Mouse (Mus musculus) gastrocnemius, adult 8-10 months (tissue): ENCODE measurements around the gene Rnf39. TPM values are rescaled to one million over a fixed set of nuclear protein-coding genes. Genes with fewer than 3 reads are reported as not detected.

Experiments used
- DNase-seq, 2 experiments: peaks; one replicate each; pipeline ENCODE4 v3.0.0; 2022; ENCODE audit warnings: low spot score in 2 of 2
- total RNA-seq, 4 experiments: library from RNA; stranded (reverse); gene quantifications; 2 replicates each; pipeline ENCODE4 v1.2.4; 2022

The Rnf39 gene
- total RNA-seq, 4 experiments from 2014 or later, result 0.18 to 1.1 (median 0.75) TPM; not detected in 1

DNA sequence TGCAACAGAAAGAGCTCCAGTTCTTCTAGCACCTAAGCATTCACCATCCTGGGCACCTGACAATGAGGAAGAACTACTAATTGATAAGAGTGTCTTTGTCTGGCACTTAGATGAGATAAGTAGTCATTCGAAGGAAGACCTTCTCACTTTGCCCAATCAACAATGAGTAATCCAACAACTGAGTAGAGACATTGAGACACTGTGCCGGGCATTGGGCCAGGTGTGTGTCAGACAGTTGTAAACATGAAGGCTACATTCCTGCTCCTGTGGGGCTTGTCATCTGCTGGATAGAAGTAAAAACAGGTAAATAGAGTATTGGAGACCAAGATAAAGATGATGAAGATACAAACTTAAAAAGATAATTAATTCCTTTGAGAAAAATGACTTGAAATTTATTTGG, 4.7 kb upstream of the Rnf39 start:
- no peak for DNase-seq

DNA sequence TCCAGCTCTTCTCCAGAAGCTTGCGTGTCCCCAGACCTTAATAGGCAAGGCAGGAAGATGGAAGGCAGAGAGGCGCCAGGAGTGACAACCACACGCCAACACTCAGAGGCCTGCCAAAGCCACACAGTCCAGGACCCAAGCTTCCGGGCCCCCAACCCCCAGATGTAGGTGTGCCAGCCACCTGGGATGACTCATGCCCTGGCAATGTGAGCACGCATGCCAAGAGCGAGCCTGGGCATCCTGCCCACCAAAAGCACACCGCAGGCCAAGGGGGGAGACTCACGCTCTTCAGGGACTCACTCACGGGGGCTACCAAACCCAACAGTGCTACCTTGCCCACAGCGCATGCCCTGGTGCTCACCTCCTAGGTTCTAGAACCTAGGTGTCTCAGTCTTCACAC, 327 bp upstream of the Rnf39 start:
- DNase-seq, result no peak

DNA sequence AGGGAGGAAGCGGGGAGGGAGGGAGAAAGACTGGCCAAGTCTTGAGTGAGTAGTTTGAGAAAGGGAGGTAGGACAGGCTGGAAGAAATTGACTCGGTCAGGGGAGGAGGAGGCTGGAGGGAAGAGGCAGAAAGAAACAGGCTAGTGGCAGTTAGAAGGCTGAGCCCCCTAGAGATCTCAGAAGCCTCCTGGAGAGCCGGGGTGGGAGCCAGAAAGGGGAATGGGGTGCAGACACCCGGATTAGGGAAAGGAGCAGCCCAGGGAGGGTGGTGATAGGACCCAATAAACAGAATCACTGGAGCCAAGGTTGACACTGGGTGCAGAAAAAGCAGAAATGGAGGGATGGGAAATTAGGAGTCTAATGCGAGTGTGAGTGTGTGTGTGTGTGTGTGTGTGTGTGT, 973 bp downstream of the Rnf39 start:
- DNase-seq, result no peak

- DNase-seq, result no peak
Observed at GRCm38 (mm10) chr17:36944121-36944775, 1.5 kb downstream of the Rnf39 start.

DNA sequence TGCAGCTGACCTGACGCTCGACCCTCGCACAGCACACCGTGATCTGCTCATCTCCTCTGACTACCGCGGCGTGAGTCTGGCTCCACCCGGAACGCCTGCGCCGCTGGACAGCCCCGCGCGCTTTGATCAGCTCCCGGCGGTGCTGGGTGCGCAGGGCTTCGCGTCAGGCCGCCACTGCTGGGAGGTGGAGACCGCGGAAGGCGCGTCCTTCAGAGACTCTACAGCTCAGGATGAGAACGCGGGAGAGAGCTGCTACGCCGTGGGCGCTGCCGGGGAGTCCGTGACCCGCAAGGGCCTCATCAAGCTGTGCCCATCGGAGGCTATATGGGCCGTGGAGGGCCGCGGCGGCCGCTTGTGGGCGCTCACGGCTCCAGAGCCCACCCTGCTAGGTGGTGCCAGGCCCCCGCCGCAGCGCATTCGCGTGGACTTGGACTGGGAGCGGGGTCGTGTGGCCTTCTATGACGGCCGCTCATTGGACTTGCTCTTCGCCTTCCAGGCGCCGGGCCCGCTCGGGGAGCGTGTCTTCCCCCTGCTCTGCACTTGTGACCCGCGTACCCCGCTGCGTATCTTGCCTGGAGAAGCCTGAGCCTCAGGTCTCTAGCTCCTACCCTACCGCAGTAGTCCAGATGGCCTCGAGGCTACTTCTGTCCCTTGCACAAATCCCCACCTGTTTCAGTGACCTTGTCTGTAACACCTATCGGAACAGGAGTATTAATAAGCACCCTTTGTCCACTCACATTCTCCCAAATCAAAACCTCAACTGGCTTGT, 4.5 kb downstream of the Rnf39 start:
- DNase-seq, result peak; percentile 23 to 28

DNA sequence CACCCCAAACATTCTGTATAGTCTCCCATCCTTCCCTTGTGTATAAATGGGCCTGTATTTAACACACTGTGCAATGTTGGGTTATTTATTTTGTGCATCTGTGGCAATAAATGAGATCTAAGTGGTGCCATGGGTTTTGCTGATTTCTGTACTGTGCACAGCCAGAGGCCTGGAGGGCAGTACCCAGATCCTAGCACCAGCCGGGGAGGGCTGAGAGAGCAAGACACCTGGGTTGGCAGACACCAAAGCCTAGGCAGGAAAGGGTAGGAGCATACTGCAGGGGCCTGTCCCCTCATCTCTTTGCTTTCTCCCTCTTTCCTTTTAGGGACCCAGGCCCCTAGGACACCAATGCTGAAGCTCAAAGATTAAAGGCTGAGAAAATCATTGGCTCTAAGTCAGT, 5.6 kb downstream of the Rnf39 start:
- no peak for DNase-seq

DNA sequence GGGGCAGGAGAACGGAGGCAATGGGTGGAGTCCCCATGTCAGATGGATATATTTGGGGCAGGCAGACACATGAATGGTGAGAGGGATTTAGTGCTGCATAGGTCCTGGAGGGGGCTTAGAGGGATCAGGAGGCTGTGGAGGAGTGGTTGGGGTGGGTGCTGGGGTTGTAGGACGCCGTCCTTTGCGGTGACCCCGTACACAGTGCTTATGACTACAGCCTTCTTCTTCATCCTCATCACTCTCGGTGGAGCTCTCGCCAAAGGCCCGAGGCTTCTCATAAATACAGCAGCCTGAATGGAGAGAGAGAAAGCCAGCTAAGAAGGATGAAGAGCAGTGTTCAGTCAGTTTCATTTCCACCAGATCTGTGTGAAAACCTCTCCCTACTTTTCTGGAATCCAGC, 6.5 kb downstream of the Rnf39 start:
- no peak for DNase-seq

GRCm38 (mm10) chr17:36950981-36951947, 8.5 kb downstream of the Rnf39 start, which contains the start of gene Ppp1r11:
TSS of gene Ppp1r11 (minus strand) at chr17:36951741.
- peak; percentile 91 to 94 for DNase-seq

- DNase-seq, result no peak
Observed at GRCm38 (mm10) chr17:36952631-36953030, 9.9 kb downstream of the Rnf39 start.

DNA sequence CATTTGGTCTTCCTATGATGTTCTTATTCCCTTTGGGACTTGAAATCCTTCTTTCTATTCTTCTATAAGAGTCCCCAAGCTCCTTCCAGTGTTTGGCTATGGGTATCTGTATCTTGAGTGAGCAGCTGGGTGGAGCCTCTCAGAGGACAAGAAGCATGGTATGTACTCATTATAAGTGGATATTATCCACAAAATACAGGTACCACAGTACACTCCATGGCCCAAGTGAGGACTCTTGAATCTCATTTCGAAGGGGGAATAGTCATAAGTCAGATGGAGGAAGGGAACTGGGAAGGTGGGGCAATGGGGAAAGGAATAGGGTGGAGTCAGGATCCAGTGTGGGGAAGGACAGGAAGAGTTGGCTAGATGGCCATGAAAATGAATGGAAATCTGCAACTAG, 10.3 kb downstream of the Rnf39 start:
- no peak for DNase-seq

GRCm38 (mm10) chr17:36957999-36958743, 15.5 kb downstream of the Rnf39 start, which contains the start of the genes Znrd1 and Znrd1as:
TSS of gene Znrd1 (minus strand) at chr17:36958559.
TSS of gene Znrd1as (plus strand) at chr17:36958592.
- peak; percentile 90 to 94 for DNase-seq

DNA sequence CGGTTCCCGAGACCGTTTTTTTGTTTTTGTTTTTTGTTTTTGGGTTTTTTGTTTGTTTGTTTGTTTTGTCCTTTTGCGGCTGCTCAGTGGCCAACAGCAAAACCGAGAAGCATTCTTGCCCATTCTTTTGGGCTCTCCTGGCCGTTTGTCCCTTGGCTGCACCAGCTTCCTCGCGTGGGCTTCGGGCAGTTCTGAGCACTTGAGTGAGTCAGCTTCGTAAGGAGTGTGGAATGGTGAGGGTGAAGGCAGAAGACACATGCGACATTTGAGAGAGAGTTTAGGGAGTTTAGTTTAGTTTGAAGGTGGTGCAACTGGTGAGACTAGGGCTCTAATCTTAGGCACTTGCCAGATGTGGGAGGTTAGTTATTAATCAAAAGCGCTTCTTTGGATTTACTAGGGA, 16.2 kb downstream of the Rnf39 start:
- DNase-seq, result no peak

GRCm38 (mm10) chr17:36961125-36961524, 18.4 kb downstream of the Rnf39 start:
- DNase-seq, result no peak

GRCm38 (mm10) chr17:36966875-36967274, 24.2 kb downstream of the Rnf39 start:
- DNase-seq, result no peak

GRCm38 (mm10) chr17:36970316-36970890, 27.7 kb downstream of the Rnf39 start:
- no peak for DNase-seq

DNA sequence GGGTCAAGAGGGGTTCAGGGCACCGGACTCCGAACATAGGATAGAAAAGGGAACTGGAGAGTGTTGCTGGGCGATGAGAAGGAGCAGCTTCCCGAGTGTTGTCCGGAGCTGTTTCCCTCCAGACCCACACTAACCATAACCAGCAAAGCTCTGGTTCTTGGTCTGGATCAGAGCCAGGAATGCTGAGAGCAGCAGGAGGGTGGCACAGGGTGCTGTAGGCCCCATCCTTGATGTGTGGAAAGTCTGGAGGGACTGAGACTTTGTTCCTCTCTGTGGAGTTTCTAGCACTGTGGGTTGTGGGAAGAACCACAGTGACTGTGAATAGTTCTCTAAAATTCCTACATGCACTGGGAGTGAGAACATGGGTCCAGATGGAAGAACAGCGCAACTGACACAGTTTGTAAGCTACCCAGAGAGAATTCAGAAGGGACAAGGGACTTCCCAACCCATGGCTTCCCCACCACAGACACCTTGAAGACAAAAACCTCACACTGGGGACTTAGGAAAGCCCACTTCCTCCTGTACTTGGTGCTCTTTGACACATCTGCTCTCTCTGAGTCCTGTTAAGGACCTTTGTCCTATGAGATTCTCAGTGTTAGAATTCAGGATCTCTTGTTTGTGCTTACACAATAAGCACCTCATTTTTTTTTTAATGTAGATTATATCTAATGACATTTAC, 28.6 kb downstream of the Rnf39 start:
- DNase-seq, result no peak

GRCm38 (mm10) chr17:36972791-36973190, 30.1 kb downstream of the Rnf39 start:
- DNase-seq, result no peak

GRCm38 (mm10) chr17:36973271-36973787, 30.6 kb downstream of the Rnf39 start:
- DNase-seq, result no peak

DNA sequence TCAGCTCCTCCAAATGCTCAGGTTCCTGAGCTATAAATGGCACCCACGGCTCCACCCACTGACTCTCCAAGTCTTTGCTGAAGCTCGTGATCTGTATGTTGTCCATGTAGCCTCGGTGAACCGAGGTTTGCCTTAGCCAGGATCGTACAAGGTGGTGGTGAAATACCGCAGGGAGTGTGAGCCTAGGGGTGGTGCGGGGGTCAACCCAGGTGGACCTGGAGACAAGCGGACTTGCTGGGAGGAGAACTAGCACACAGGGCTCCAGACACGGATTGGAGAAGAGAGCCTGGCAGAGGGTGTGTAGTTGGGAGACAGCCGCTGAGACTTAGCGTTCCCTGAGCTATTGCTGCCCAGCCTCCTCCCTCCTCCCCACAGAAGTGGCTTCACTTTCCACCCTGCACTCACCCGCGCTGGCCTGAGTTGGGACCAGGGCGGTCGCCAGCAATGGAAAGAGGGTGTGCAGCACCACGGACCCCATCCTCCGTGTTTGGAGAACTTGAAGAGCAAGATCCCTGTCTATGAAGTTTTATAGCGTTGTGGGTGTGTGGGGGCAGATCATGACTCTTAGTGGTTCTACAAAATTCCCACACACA, 38.6 kb downstream of the Rnf39 start, which contains the start of gene 2410137M14Rik:
2410137M14Rik (minus strand) TSS at position 17 of the 593 bp plus-strand sequence.
- peak; percentile 13 to 48 for DNase-seq
